8 mouse cellular contexts compared by ENCODE assay signal in the genomic region with DNA sequence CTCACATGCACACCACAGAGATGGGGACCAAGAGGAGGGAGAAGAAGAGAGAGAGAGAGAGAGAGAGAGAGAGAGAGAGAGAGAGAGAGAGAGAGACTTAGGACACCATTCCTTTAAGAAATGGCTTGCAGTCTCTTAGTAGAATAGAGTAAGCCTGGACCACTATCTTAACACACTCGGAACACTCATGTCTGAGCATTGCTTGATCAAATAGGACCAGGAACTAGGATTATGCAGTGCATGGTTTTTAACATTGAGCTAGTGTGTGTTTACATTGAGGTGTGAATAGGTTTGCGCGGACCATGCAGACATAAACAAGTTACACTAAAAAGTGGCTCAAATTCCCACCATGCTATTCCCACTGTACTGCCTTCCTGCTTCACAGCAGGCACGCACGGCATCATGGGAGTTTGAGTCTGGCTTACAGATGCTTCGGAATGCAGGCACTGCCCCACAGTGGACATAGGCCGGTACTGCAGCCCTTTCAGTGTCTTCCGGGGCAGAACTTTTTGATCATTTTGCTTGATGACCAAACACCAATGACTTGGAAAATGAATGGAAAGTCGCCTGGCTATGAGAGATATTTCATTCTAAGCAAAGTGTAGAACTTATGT.
DNase-seq lines count a peak whose midpoint lies in the region; ATAC-seq and TF ChIP-seq lines count a peak whose summit lies in the region.

No protein-coding gene starts in this region.

- H3K27me3 ChIP-seq in embryonic facial prominence, embryonic 12.5 days, result no peaks in the 10 kb centered on the region
- H3K27me3 ChIP-seq in heart, embryonic 12.5 days (replicated peaks), result 0 out of 2 replicates have a peak, but pooled peaks cover 3% of the 10 kb centered on the region
- H3K27me3 ChIP-seq in liver, embryonic 13.5 days, result no peaks in the 10 kb centered on the region
- H3K27me3 ChIP-seq in neural tube, embryonic 11.5 days (ENCODE audit: control insufficient read depth, insufficient read depth, low read length), result no peaks in the 10 kb centered on the region
- H3K27me3 ChIP-seq in stomach, postnatal 0 days (ENCODE audit: control insufficient read depth, insufficient read depth, low read length), result no peaks in the 10 kb centered on the region

- no peaks in the 10 kb centered on the region for H3K4me1 ChIP-seq in embryonic facial prominence, embryonic 12.5 days
- H3K4me1 ChIP-seq in heart, embryonic 12.5 days (replicated peaks), result no peaks in the 10 kb centered on the region
- no peaks in the 10 kb centered on the region for H3K4me1 ChIP-seq in liver, embryonic 13.5 days (replicated peaks)
- no peaks in the 10 kb centered on the region for H3K4me1 ChIP-seq in neural tube, embryonic 11.5 days (ENCODE audit: control insufficient read depth, insufficient read depth, low read length)
- no peaks in the 10 kb centered on the region for H3K4me1 ChIP-seq in stomach, postnatal 0 days (replicated peaks; ENCODE audit: control insufficient read depth, insufficient read depth)

- no peak overlapping the region for H3K27ac ChIP-seq in embryonic facial prominence, embryonic 12.5 days
- H3K27ac ChIP-seq in heart, embryonic 12.5 days (ENCODE audit: poor library complexity, severe bottlenecking), result no peak overlapping the region
- no peak overlapping the region for H3K27ac ChIP-seq in liver, embryonic 13.5 days
- H3K27ac ChIP-seq in neural tube, embryonic 11.5 days (ENCODE audit: low read depth, low read length), result no peak overlapping the region
- H3K27ac ChIP-seq in stomach, postnatal 0 days (replicated peaks), result no peak overlapping the region

- H3K9me3 ChIP-seq in embryonic facial prominence, embryonic 12.5 days, result no peaks in the 10 kb centered on the region
- H3K9me3 ChIP-seq in heart, embryonic 12.5 days (replicated peaks), result no peaks in the 10 kb centered on the region
- no peaks in the 10 kb centered on the region for H3K9me3 ChIP-seq in liver, embryonic 13.5 days (replicated peaks)
- H3K9me3 ChIP-seq in neural tube, embryonic 11.5 days (ENCODE audit: control insufficient read depth, low read length), result no peaks in the 10 kb centered on the region
- H3K9me3 ChIP-seq in stomach, postnatal 0 days (ENCODE audit: control insufficient read depth, low read length), result no peaks in the 10 kb centered on the region

- no peaks in the 10 kb centered on the region for H3K36me3 ChIP-seq in embryonic facial prominence, embryonic 12.5 days
- no peaks in the 10 kb centered on the region for H3K36me3 ChIP-seq in heart, embryonic 12.5 days
- H3K36me3 ChIP-seq in liver, embryonic 13.5 days, result no peaks in the 10 kb centered on the region
- no peaks in the 10 kb centered on the region for H3K36me3 ChIP-seq in neural tube, embryonic 11.5 days (ENCODE audit: control insufficient read depth, insufficient read depth, low read length)
- H3K36me3 ChIP-seq in stomach, postnatal 0 days (ENCODE audit: control insufficient read depth, insufficient read depth, low read length), result no peaks in the 10 kb centered on the region

- H3K4me3 ChIP-seq in embryonic facial prominence, embryonic 12.5 days, result no peak overlapping the region
- H3K4me3 ChIP-seq in heart, embryonic 12.5 days, result no peak overlapping the region
- no peak overlapping the region for H3K4me3 ChIP-seq in liver, embryonic 13.5 days (replicated peaks)
- H3K4me3 ChIP-seq in neural tube, embryonic 11.5 days (ENCODE audit: low read depth, low read length), result no peak overlapping the region
- H3K4me3 ChIP-seq in stomach, postnatal 0 days (ENCODE audit: low read depth, low read length), result no peak overlapping the region

- 0 out of 2 replicates have a peak, but pooled peaks have one; percentile 56 for ATAC-seq in embryonic facial prominence, embryonic 12.5 days (ENCODE audit: insufficient number of reproducible peaks, insufficient read depth, low FRiP score, low TSS enrichment)
- no peak for ATAC-seq in heart, embryonic 12.5 days (ENCODE audit: insufficient number of reproducible peaks, low FRiP score)
- ATAC-seq in liver, embryonic 13.5 days (ENCODE audit: low read depth), result 0 out of 2 replicates have a peak, but pooled peaks have one; percentile 34
- ATAC-seq in neural tube, embryonic 11.5 days (ENCODE audit: insufficient read depth, low FRiP score, low TSS enrichment), result peak; percentile 85
- ATAC-seq in stomach, postnatal 0 days (ENCODE audit: low FRiP score, low TSS enrichment), result peak; percentile 67

- no peak for TF ChIP-seq EP300 in stomach, postnatal 0 days (optimal IDR thresholded peaks at IDR 0.05)

- peak; percentile 96 for TF ChIP-seq CTCF in stomach, postnatal 0 days (IDR thresholded peaks at IDR 0.05; ENCODE audit: low read depth)

- DNase-seq in 3T3-L1 (ENCODE audit: low read depth, low spot score), result peak; percentile 93
- peak; percentile 86 to 88 for DNase-seq in adrenal gland, postnatal 36 days
- DNase-seq in kidney, postnatal 14 days, result peak; percentile 86
- DNase-seq in liver, embryonic 13.5 days, result peak; percentile 44
- peak; percentile 78 for DNase-seq in neural tube, embryonic 11.5 days (ENCODE audit: low spot score)
- DNase-seq in stomach, postnatal 0 days (ENCODE audit: low spot score), result peak; percentile 84

- WGBS in embryonic facial prominence, embryonic 12.5 days, result 24% methylated on average over 9 of the region's 9 CpGs
- WGBS in heart, embryonic 12.5 days, result 26% methylated on average over 9 of the region's 9 CpGs
- WGBS in liver, embryonic 13.5 days (ENCODE audit: insufficient replicate concordance), result 22% methylated on average over 9 of the region's 9 CpGs
- 32% methylated on average over 9 of the region's 9 CpGs for WGBS in neural tube, embryonic 11.5 days
- 27% methylated on average over 9 of the region's 9 CpGs for WGBS in stomach, postnatal 0 days

- H3K9ac ChIP-seq in embryonic facial prominence, embryonic 12.5 days, result no peak overlapping the region
- no peak overlapping the region for H3K9ac ChIP-seq in heart, embryonic 12.5 days
- no peak overlapping the region for H3K9ac ChIP-seq in liver, embryonic 13.5 days
- no peak overlapping the region for H3K9ac ChIP-seq in neural tube, embryonic 11.5 days (ENCODE audit: low read length)
- no peak overlapping the region for H3K9ac ChIP-seq in stomach, postnatal 0 days (ENCODE audit: low read length)

- H3K4me2 ChIP-seq in embryonic facial prominence, embryonic 12.5 days (replicated peaks), result no peak overlapping the region
- 0 out of 2 replicates have a peak overlapping the region, but pooled peaks have one; percentile 19 for H3K4me2 ChIP-seq in heart, embryonic 12.5 days
- no peak overlapping the region for H3K4me2 ChIP-seq in liver, embryonic 13.5 days
- H3K4me2 ChIP-seq in neural tube, embryonic 11.5 days (ENCODE audit: low read depth), result no peak overlapping the region
- no peak overlapping the region for H3K4me2 ChIP-seq in stomach, postnatal 0 days (replicated peaks; ENCODE audit: low read depth)
